Mouse (Mus musculus) ovary, adult 10 weeks (tissue): ENCODE measurements around the gene Cfap58. TPM values are rescaled to one million over a fixed set of nuclear protein-coding genes. Genes with fewer than 3 reads are reported as not detected.

ENCODE experiments used
- polyA plus RNA-seq: library from polyadenylated mRNA; stranded (reverse); fragments of 350-450 nt; fragmentation: Illumina TruSeq; extraction: RNeasy Lipid Tissue Mini Kit (QIAGEN cat#74804); gene quantifications from one replicate; pipeline ENCODE4 v1.2.3, GENCODE M21; 2014

The Cfap58 gene
- polyA plus RNA-seq = 1.1 TPM

DNA sequence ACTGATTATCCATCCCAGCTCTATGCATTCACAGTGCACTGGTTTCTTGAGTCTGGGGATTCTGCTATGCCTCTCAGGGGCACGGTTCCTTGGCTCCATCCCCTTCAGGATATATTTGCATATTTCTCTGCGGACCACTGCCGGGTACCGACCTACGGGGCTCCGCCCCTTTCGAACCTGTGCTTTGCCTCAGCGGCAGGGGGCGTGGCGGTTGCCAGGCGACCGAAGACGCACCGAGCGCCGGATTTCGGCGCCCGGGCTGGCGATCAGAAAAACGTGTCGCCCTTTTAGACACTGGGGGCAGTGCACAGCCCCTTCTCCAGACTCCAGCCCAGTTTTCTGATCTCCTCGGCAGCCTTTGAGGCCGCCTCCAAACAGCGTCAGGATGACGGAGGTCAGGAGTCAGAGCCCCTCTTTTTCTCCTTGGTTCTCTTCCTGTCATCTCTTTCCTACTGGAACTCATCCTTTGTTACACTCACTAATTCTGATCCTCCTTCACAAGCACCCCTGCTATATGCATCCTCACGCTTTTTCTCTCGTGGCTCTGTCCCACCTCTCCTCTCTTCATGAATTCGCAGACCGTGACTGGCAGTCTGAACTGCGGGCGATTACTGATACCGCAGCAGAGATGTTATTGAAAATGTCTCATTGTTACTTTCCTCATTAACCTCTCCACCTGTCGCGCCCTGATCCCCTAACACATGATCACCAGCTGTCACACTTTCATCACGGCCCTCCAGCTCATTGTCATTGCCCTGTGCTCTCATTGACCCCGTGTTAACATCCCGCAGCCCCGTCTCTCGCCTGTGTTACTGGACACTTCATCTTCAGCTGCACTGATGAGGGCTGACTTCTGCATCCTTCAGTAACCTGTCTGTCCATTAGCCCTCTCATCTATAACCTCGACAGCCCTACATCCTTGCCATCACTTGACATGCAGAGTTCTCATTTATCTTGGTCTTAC lies at the start of gene Cfap58:
Gene Cfap58 (plus strand): TSS at position 233 of the 964 bp plus-strand sequence.

DNA sequence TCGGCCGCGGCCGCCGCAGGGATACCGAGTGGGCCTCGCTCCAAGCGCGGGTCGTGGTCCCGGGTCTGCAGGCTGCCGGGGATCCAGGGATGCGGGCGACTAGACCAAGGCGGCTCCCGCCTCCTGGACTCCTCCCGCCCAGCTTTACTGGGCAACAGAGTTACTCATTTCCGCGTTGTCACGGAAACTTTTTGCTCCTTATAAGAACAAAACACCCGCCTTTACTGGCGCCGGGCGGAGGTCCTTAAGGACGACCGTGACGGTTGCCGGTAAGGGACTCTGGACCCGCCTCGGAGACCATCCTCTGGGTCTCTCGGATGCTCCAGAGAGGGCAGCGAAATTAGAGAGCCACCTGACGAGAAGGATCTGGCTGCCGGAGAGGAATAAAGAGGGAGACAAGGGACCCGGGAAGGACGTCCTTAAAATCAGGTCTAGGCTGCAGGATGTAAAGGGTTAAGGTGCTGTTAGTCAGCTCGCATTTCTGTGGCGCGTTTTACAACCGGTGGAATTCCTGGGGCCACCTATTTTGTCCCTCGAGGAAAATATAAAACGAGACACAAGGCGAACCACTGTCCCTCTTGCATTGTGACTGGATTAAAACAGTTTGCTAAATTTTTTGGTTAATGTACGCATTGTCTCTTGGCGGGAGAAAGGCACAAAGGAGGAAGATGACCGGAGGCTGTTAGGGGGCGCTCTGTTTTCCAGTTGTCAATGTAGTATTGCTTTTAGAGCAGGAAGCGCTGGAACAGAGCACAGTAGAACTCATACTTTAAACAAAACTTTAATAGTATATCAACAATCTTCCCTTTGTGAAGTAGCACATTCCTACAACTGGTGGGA lies 18.1 kb upstream of the Cfap58 start, which contains the start of the genes Cfap43 and Itprip:
Gene Cfap43 (minus strand): TSS at position 162 of the 840 bp plus-strand sequence.
Gene Itprip (minus strand): TSS at position 174 of the 840 bp plus-strand sequence.

Other genes starting within 250 kb of the Cfap58 start
- gene Col17a1, start 245.6 kb upstream of the Cfap58 start, polyA plus RNA-seq = 0.11 TPM
- gene Sfr1, start 206.0 kb upstream of the Cfap58 start, polyA plus RNA-seq = 614 TPM
- gene Gsto1, start 82.7 kb upstream of the Cfap58 start, polyA plus RNA-seq = 87.7 TPM
- not detected for gene Gsto2, start 72.1 kb upstream of the Cfap58 start, polyA plus RNA-seq
- gene Cfap43, start 18.4 kb upstream of the Cfap58 start, polyA plus RNA-seq = 7.6 TPM
- 0.54 TPM for gene Itprip, start 18.4 kb upstream of the Cfap58 start, polyA plus RNA-seq